Mouse (Mus musculus): ENCODE results near the gene Asic2.

- TF ChIP-seq CTCF (IDR thresholded peaks at IDR 0.05; ENCODE audit: borderline replicate concordance, extremely low read depth, insufficient read depth, insufficient read length) (no peak), POLR2A (IDR thresholded peaks at IDR 0.05; ENCODE audit: borderline replicate concordance, extremely low read depth, insufficient read depth, insufficient read length, poor library complexity, severe bottlenecking) (no peak)
These were observed 911.5 kb downstream of the Asic2 start for GRCm38 (mm10) chr11:81056776-81057175.

Measured in brain, embryonic 14.5 days (tissue).